Mouse (Mus musculus): ENCODE results near the gene Atp2b2. TPM values are rescaled to one million over a fixed set of nuclear protein-coding genes. Genes with fewer than 3 reads are reported as not detected.

The Atp2b2 gene
- polyA plus RNA-seq, 1 experiment from 2014 or later: 37.9 TPM

GRCm38 (mm10) chr6:113697222-113698205 lies 344.9 kb downstream of the Atp2b2 start:
- peaks cover 16% of the 10 kb centered on the region for H3K36me3 ChIP-seq
- H3K4me2 ChIP-seq: peak overlapping the region; percentile 96
- no peaks in the 10 kb centered on the region for H3K9me3 ChIP-seq (replicated peaks)
- under 1% methylated on average over 92 of the region's 113 CpGs for WGBS
- H3K4me3 ChIP-seq (replicated peaks): peak overlapping the region; percentile 87
- H3K4me1 ChIP-seq: peaks cover 37% of the 10 kb centered on the region
- peak overlapping the region; percentile 90 for H3K27ac ChIP-seq (replicated peaks)
- no peaks in the 10 kb centered on the region for H3K27me3 ChIP-seq (replicated peaks)
- peak overlapping the region; percentile 78 for H3K9ac ChIP-seq (replicated peaks)
- ATAC-seq (ENCODE audit: low FRiP score): peak; percentile 0; the same call in 1 of the 2 replicates

GRCm38 (mm10) chr6:113696582-113697221 lies 345.7 kb downstream of the Atp2b2 start, which contains the start of gene Tatdn2:
Tatdn2 (plus strand) TSS chr6:113697050.
- H3K4me1 ChIP-seq: peaks cover 37% of the 10 kb centered on the region
- H3K27ac ChIP-seq (replicated peaks): peak within 1 kb of the TSS; percentile 90
- WGBS: under 1% methylated on average over 54 of the region's 58 CpGs
- H3K4me2 ChIP-seq: peak within 1 kb of the TSS; percentile 96
- H3K27me3 ChIP-seq (replicated peaks): no peaks in the 10 kb centered on the region
- no peaks in the 10 kb centered on the region for H3K9me3 ChIP-seq (replicated peaks)
- peak; percentile 100 for ATAC-seq (ENCODE audit: low FRiP score)
- peak within 1 kb of the TSS; percentile 87 for H3K4me3 ChIP-seq (replicated peaks)
- peak within 1 kb of the TSS; percentile 78 for H3K9ac ChIP-seq (replicated peaks)
- peaks cover 8% of the 10 kb centered on the region for H3K36me3 ChIP-seq

- H3K4me3 ChIP-seq (replicated peaks): peak overlapping the region; percentile 87
- H3K9ac ChIP-seq (replicated peaks): peak overlapping the region; percentile 49; the same call in 1 of the 2 replicates
- no peaks in the 10 kb centered on the region for H3K27me3 ChIP-seq (replicated peaks)
- H3K36me3 ChIP-seq: no peaks in the 10 kb centered on the region
- peak overlapping the region; percentile 85 for H3K27ac ChIP-seq (replicated peaks)
- no peak for ATAC-seq (ENCODE audit: low FRiP score)
- H3K9me3 ChIP-seq (replicated peaks): no peaks in the 10 kb centered on the region
- peaks cover 36% of the 10 kb centered on the region for H3K4me1 ChIP-seq
- 67% methylated on average over 4 of the region's 4 CpGs for WGBS
- peak overlapping the region; percentile 96 for H3K4me2 ChIP-seq
Observed at GRCm38 (mm10) chr6:113695766-113696355, 346.6 kb downstream of the Atp2b2 start.

- Histone ChIP-seq H3K9ac (replicated peaks) (no peak overlapping the region), H3K9me3 (replicated peaks) (no peaks in the 10 kb centered on the region), H3K4me2 (no peak overlapping the region), H3K36me3 (no peaks in the 10 kb centered on the region), H3K27me3 (replicated peaks) (no peaks in the 10 kb centered on the region), H3K4me3 (replicated peaks) (no peak overlapping the region), H3K4me1 (peaks cover 37% of the 10 kb centered on the region), H3K27ac (replicated peaks) (no peak overlapping the region)
- 63% methylated on average over 1 of the region's 1 CpGs for WGBS
- no peak for ATAC-seq (ENCODE audit: low FRiP score)
Observed at GRCm38 (mm10) chr6:113695203-113695602, 347.2 kb downstream of the Atp2b2 start.

Small RNAs within 50 kb of the gene (microRNA-seq; reads per million reads assigned to microRNA genes)
- not detected for gene Mir7042

Other genes starting within 250 kb of the Atp2b2 start
- 104 and 111 TPM in 2 replicates for gene Slc6a11, start 88.6 kb upstream of the Atp2b2 start, polyA plus RNA-seq (2015; fragmentation: Nextera tagmentation; extraction: Ambion mirVana)
- gene Slc6a1, start 240.0 kb upstream of the Atp2b2 start, polyA plus RNA-seq (2015; fragmentation: Nextera tagmentation; extraction: Ambion mirVana): 118 and 138 TPM in 2 replicates